Mouse (Mus musculus): ENCODE data around the gene Acads. TPM values are rescaled to one million over a fixed set of nuclear protein-coding genes. Genes with fewer than 3 reads are reported as not detected.
"Not testable (repeated sequence)": the region's sequence is repeated elsewhere in the genome, so short reads cannot be mapped to it uniquely, and the experiment has no call there.

Acads gene
- polyA plus RNA-seq, 1 experiment from 2014 or later = 105 TPM

DNA sequence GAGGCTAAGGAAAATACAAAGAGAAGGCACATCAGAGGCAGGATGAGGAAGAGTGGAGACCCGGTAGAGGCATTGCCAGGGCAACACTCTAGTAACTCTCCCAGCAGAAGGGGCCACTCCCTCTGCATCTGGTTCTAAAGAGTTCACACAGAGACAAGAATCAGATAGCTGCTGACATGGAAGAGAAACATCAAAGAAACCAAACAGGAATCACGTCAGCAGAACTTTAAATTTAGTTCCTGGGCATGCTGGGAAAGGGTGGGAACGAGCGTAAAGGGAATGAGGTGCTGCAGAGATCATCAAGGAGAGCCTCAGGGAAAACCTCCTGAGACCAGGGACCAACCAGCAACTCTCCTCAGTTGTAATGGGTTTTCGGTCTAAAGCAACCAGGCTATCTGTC lies 31.8 kb upstream of the Acads start:
- no peak for DNase-seq (ENCODE audit: low spot score)

DNA sequence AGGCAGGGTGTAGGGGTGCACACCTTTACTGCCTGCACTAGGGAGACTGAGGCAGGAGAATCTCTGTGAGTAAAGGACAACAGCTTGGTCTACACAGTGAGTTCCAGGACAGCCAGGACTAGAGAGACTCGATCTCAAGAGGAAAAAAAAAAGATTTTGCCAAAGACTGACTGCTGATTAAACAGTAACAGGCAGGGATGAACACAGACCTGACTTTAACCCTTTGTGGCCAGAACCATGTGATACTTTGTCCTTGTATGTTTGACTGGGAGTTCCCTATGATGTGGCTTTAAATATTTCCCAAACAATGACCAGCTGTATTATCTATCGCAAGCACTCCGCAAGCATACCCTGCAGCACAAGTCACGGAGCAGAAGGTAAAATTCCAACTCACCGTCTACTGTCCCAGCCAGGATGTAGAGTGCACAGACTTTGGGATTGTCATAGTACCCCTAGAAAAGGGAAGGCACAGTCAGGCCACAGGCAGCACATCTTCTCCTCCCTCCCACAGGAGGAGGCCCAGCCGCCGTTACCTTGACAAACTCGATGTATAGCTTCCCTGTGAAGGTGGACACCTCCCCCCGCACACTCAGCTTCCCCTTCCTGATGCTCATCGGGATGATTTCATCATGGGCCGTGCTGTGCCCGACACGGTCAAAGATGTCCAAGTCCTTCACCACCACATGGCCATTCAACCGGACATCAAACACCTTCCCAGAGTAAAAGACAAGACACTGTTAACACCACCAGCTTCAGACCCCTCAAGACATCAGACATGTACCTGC lies 30.7 kb upstream of the Acads start:
- DNase-seq (ENCODE audit: low spot score) (no peak), ATAC-seq (replicated peaks; ENCODE audit: low FRiP score, low read depth) (no peak)
- 86% methylated on average over 14 of the region's 14 CpGs for WGBS
- no peak for TF ChIP-seq CTCF (IDR thresholded peaks at IDR 0.05; ENCODE audit: low read depth)
- Histone ChIP-seq H3K4me2 (ENCODE audit: low read length) (no peak overlapping the region), H3K27me3 (ENCODE audit: insufficient read depth, low read length) (no peaks in the 10 kb centered on the region), H3K36me3 (ENCODE audit: insufficient read depth, low read length) (peaks cover 33% of the 10 kb centered on the region), H3K9ac (ENCODE audit: low read depth, low read length) (no peak overlapping the region), H3K27ac (no peak overlapping the region), H3K9me3 (replicated peaks; ENCODE audit: low read length) (no peaks in the 10 kb centered on the region), H3K4me3 (replicated peaks; ENCODE audit: low read depth, low read length) (no peak overlapping the region), H3K4me1 (replicated peaks; ENCODE audit: insufficient read depth, low read length) (peaks cover 25% of the 10 kb centered on the region)

More for the DNA sequence above, 31.8 kb upstream of the Acads start:
- ATAC-seq (replicated peaks; ENCODE audit: low FRiP score, low read depth) = no peak
- Histone ChIP-seq H3K9me3 (replicated peaks; ENCODE audit: low read length) (no peaks in the 10 kb centered on the region), H3K27ac (peak overlapping the region; percentile 73), H3K36me3 (ENCODE audit: insufficient read depth, low read length) (peaks cover 30% of the 10 kb centered on the region), H3K9ac (ENCODE audit: low read depth, low read length) (no peak overlapping the region), H3K4me3 (replicated peaks; ENCODE audit: low read depth, low read length) (no peak overlapping the region), H3K27me3 (ENCODE audit: insufficient read depth, low read length) (no peaks in the 10 kb centered on the region), H3K4me2 (ENCODE audit: low read length) (0 out of 2 replicates have a peak overlapping the region, but pooled peaks have one; percentile 6), H3K4me1 (replicated peaks; ENCODE audit: insufficient read depth, low read length) (peaks cover 33% of the 10 kb centered on the region)
- WGBS = 48% methylated on average over 5 of the region's 5 CpGs
- TF ChIP-seq CTCF (IDR thresholded peaks at IDR 0.05; ENCODE audit: low read depth) = no peak

DNA sequence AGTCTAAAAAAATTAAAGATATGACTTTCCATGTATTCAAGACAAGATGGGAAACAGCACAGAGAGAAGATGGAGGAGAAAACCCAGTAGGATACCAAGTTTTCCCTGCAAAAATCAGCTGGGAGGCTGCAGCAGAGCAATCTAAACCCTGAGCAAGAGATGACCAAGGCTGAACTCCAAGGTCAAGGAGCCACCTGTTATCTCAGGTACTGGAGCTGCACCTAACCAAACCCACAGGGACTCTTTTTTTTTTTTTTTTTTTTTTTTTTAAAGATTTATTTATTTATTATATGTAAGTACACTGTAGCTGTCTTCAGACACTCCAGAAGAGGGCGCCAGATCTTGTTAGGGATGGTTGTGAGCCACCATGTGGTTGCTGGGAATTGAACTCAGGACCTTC lies 29.7 kb upstream of the Acads start:
- no CpG with 5 or more reads among the region's 1 CpGs for WGBS
- H3K4me2 ChIP-seq (ENCODE audit: low read length); H3K9ac ChIP-seq (ENCODE audit: low read depth, low read length); H3K4me3 ChIP-seq (replicated peaks; ENCODE audit: low read depth, low read length); H3K9me3 ChIP-seq (replicated peaks; ENCODE audit: low read length); H3K27ac ChIP-seq; DNase-seq (ENCODE audit: low spot score); ATAC-seq (replicated peaks; ENCODE audit: low FRiP score, low read depth); H3K27me3 ChIP-seq (ENCODE audit: insufficient read depth, low read length): not testable (repeated sequence)
- H3K4me1 ChIP-seq (replicated peaks; ENCODE audit: insufficient read depth, low read length) = peaks cover 25% of the 10 kb centered on the region
- H3K36me3 ChIP-seq (ENCODE audit: insufficient read depth, low read length) = peaks cover 33% of the 10 kb centered on the region

DNA sequence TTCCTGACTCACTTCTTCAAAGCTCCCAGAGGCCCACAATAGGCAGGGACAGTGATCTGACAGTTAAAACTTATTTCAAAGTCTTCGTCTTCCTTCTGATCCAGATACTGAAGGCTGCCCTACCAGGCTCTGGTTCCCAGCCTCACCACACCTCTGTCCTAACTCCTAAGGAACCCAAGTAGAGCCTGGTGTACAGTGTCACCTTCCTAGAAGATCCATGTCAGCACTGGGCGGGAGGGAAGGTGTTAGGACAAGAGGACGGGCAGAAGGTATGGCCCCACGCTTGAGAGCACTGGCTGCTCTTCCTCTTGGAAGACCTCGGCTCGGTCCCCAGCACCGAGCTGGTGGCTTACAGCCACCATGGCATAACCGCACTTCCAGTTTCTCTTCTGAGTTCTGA lies 29.2 kb upstream of the Acads start:
- 91% methylated on average over 8 of the region's 8 CpGs for WGBS
- no peak overlapping the region for H3K9ac ChIP-seq (ENCODE audit: low read depth, low read length)
- ATAC-seq (replicated peaks; ENCODE audit: low FRiP score, low read depth) (no peak), DNase-seq (ENCODE audit: low spot score) (no peak)
- H3K4me1 ChIP-seq (replicated peaks; ENCODE audit: insufficient read depth, low read length) = peaks cover 25% of the 10 kb centered on the region
- no peaks in the 10 kb centered on the region for H3K9me3 ChIP-seq (replicated peaks; ENCODE audit: low read length)
- no peak overlapping the region for H3K27ac ChIP-seq
- peaks cover 33% of the 10 kb centered on the region for H3K36me3 ChIP-seq (ENCODE audit: insufficient read depth, low read length)
- no peak for TF ChIP-seq CTCF (IDR thresholded peaks at IDR 0.05; ENCODE audit: low read depth)
- H3K27me3 ChIP-seq (ENCODE audit: insufficient read depth, low read length) = no peaks in the 10 kb centered on the region
- H3K4me2 ChIP-seq (ENCODE audit: low read length) = no peak overlapping the region
- no peak overlapping the region for H3K4me3 ChIP-seq (replicated peaks; ENCODE audit: low read depth, low read length)

DNA sequence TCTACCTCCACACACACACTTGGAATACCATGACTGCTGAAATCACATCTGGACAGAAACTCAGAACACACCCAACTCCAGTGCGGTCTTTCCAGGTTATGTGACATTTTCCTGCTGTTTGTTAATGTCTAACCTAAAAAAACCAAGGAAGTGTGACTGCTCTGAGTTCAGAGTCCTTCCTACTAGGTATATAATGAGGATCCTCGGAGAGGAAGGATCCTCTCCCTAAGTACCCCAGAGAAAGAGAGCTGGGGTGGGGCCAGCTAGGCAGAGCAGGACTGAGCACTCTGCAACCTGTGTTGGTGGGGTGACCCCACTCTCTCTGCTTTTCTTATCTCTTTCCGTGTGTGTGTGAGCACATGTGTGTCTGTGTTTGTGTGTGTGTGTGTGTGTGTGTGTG lies 28.2 kb upstream of the Acads start:
- no peak for DNase-seq (ENCODE audit: low spot score)
- 51% methylated on average over 3 of the region's 3 CpGs for WGBS
- no peak; the same call in 1 of the 2 replicates for ATAC-seq (replicated peaks; ENCODE audit: low FRiP score, low read depth)
- H3K4me2 ChIP-seq (ENCODE audit: low read length) = no peak overlapping the region
- no peaks in the 10 kb centered on the region for H3K27me3 ChIP-seq (ENCODE audit: insufficient read depth, low read length)
- no peak overlapping the region for H3K4me3 ChIP-seq (replicated peaks; ENCODE audit: low read depth, low read length)
- H3K9me3 ChIP-seq (replicated peaks; ENCODE audit: low read length) = no peaks in the 10 kb centered on the region
- H3K9ac ChIP-seq (ENCODE audit: low read depth, low read length) = no peak overlapping the region
- H3K27ac ChIP-seq = peak overlapping the region; percentile 31; the same call in 1 of the 2 replicates
- H3K4me1 ChIP-seq (replicated peaks; ENCODE audit: insufficient read depth, low read length) = peaks cover 19% of the 10 kb centered on the region
- H3K36me3 ChIP-seq (ENCODE audit: insufficient read depth, low read length) = peaks cover 33% of the 10 kb centered on the region
- no peak for TF ChIP-seq CTCF (IDR thresholded peaks at IDR 0.05; ENCODE audit: low read depth)

DNA sequence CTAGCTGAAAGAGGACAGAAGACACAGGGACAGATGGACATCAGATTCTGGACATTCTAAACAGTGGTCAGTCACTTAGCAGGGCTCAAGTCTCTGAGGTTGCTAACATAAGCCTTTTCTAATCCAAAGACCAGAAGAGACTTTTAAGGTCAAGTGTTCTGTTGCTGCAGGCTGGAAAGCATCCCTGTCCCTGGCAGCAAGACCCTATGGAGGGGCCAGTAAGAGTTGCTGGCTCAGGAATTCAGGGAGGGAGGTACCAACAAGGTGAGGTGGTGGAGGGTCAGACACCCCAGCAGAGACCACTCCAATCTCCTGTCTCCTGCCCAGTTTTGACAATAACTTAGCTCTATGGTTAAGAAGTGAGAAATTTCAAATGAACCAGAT lies 27.6 kb upstream of the Acads start:
- Histone ChIP-seq H3K27ac (no peak overlapping the region), H3K36me3 (ENCODE audit: insufficient read depth, low read length) (peaks cover 33% of the 10 kb centered on the region), H3K4me2 (ENCODE audit: low read length) (no peak overlapping the region), H3K9me3 (replicated peaks; ENCODE audit: low read length) (no peaks in the 10 kb centered on the region), H3K4me3 (replicated peaks; ENCODE audit: low read depth, low read length) (no peak overlapping the region), H3K27me3 (ENCODE audit: insufficient read depth, low read length) (no peaks in the 10 kb centered on the region), H3K4me1 (replicated peaks; ENCODE audit: insufficient read depth, low read length) (peaks cover 16% of the 10 kb centered on the region; the same call in 1 of the 2 replicates), H3K9ac (ENCODE audit: low read depth, low read length) (no peak overlapping the region)
- no peak for DNase-seq (ENCODE audit: low spot score)
- no peak for TF ChIP-seq CTCF (IDR thresholded peaks at IDR 0.05; ENCODE audit: low read depth)
- no peak for ATAC-seq (replicated peaks; ENCODE audit: low FRiP score, low read depth)

Data from kidney, postnatal 0 days (tissue).